Mouse (Mus musculus): Measurements from ENCODE around the gene Tufm. TPM values are rescaled to one million over a fixed set of nuclear protein-coding genes. Genes with fewer than 3 reads are reported as not detected.
A peak's percentile ranks its signal among the peaks of the same experiment; 100 is the strongest.
"Not testable (repeated sequence)": the region's sequence is repeated elsewhere in the genome, so short reads cannot be mapped to it uniquely, and the experiment has no call there.

The Tufm gene
- total RNA-seq, 2 experiments from 2014 or later, result 81.9 to 86.7 TPM

DNA sequence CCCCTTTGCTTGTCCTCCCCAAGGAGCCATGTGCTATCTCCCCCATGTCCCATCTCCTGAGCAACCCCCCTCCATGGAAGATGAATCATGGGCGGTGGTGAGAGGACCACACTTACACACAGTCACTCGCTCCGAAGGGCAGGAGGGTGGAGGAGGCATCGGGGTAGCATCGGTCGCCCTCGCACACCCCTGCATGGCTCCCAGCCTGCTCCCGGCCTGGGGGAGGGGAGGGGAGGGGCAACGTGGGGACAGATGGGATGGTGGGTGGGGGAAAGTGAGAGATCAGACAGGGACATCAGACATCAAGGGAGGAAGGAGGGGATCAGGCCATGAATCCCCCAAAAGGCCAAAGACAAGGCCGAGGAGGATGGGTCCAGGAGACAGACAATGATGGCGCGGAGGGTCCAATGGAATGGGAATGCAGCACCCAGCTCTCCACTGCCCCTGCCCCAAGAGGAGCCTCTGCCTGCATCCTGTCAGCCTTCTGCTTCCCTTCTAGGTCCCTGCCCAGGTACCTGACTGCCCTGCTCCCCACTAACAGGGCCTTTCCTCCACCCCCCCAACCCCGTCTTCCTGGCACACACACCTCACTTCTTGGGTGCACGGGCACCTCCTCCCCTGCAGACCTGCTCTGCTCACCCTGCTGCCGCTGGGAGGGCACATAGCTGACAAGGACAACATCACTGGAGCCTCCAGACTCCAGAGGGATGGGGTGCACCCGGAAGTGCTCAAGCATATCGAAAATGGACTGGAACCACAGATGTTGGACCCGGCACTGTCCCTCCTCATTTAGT is 19.1 kb upstream of the Tufm start:
- TF ChIP-seq CTCF (conservative IDR thresholded peaks at IDR 0.05), result no peak
- no peak for DNase-seq (ENCODE audit: low spot score in 2 of 2)
- Histone ChIP-seq H3K4me3 (no peak overlapping the region), H3K27ac (no peak overlapping the region)

DNA sequence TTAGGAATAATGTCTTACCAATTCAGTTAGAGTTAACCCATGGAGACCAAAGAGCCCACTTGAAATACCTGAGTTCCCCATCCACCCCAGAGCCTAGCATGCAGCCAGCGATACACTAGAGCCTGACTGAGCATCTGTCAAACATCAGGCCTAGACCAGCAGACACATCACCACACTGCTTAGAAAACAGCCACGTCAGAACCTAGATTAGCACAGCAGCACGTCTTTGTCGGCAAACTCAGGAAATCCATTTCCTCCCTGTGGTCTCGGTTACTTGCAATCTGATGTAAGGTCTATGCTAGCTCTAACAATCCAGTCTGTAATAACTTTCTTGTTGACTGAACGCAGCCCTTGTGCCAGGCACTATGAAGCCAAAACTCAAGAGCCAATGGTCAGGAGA is 17.1 kb upstream of the Tufm start:
- Histone ChIP-seq H3K27ac (no peak overlapping the region), H3K4me3 (no peak overlapping the region)
- no peak for TF ChIP-seq CTCF (conservative IDR thresholded peaks at IDR 0.05)
- no peak for DNase-seq (ENCODE audit: low spot score in 2 of 2)

- TF ChIP-seq CTCF (conservative IDR thresholded peaks at IDR 0.05), result no peak
- Histone ChIP-seq H3K4me3 (no peak overlapping the region), H3K27ac (no peak overlapping the region)
- DNase-seq (ENCODE audit: low spot score in 2 of 2), result no peak
Observed at GRCm38 (mm10) chr7:126471361-126471760, 15.8 kb upstream of the Tufm start.

DNA sequence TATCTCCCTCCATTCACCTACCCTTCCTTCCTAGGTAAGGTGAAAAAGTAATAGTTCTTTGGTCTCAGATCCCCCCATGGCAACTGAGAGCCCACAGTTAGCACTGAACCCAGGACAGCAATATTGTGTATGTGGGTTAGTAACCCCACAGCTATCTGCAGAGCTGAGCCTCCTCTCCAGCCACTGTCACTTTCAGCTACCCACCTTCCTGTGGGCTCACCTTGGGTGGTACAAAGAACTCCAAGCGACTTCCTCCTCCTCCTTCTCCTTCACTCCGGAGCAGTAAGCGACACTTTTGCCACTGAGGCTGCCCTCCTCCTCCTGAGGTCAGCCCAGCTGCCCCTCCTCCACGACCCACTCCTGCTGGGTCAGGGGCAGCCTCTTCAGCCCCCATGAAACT is 15.3 kb upstream of the Tufm start:
- TF ChIP-seq CTCF (conservative IDR thresholded peaks at IDR 0.05), result no peak
- no peak for DNase-seq (ENCODE audit: low spot score in 2 of 2)
- Histone ChIP-seq H3K27ac (no peak overlapping the region), H3K4me3 (no peak overlapping the region)

GRCm38 (mm10) chr7:126472306-126472705 is 14.9 kb upstream of the Tufm start:
- H3K27ac ChIP-seq, result no peak overlapping the region
- no peak for TF ChIP-seq CTCF (conservative IDR thresholded peaks at IDR 0.05)
- no peak for DNase-seq (ENCODE audit: low spot score in 2 of 2)
- no peak overlapping the region for H3K4me3 ChIP-seq

DNA sequence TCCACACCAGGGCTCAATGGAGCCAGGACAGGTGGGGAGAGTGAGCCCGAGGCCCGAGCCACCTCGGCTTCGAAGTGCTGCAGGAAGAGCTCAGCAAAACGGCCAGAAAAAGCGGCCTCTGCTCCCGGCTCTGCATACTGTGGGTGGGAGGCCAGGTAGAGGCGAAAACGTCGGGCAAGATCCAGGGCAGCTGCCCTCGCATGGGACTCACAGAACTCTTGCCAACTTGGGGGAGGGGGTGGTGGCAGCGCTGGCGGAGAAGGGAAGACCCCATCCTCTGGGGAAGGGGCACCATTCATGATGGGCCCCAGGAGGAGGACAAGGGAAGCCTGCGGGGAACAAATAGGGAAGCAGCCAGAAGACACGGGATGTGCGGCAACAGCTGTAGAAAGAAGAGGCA is 14.4 kb upstream of the Tufm start:
- no peak overlapping the region for H3K27ac ChIP-seq
- TF ChIP-seq CTCF (conservative IDR thresholded peaks at IDR 0.05), result no peak
- DNase-seq (ENCODE audit: low spot score in 2 of 2), result no peak
- no peak overlapping the region for H3K4me3 ChIP-seq

DNA sequence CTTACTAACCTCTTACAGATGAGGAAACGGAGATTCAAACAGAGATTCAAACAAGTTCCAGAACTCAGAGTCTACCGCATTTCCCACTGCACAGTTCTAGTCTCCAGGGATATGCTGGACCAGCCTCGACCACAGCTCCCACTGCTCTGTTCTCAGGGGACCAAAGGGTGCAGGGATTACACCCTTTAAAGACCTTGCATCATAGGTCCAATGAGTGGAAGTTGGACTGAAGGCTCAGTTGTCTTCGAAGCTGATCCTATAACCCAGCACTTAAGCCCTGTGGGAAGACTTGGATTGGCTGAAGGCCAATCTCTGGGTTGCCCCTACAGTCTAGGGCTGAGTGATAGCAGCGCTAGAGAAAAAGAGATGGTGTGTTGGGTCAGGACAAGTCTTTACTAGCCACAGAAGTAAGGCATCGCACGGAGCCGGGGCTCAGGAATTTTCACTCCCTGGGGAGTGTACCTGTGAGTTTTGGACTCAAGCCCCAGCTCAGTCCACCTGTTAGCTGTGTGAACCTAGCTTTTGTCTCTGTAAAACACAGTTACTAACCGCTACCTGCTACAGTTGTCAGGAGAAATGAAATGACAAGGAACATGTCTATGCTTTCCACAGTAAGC is 13.6 kb upstream of the Tufm start:
- no peak for TF ChIP-seq CTCF (conservative IDR thresholded peaks at IDR 0.05)
- no peak for DNase-seq (ENCODE audit: low spot score in 2 of 2)
- Histone ChIP-seq H3K4me3 (peak overlapping the region; percentile 97), H3K27ac (no peak overlapping the region)

DNA sequence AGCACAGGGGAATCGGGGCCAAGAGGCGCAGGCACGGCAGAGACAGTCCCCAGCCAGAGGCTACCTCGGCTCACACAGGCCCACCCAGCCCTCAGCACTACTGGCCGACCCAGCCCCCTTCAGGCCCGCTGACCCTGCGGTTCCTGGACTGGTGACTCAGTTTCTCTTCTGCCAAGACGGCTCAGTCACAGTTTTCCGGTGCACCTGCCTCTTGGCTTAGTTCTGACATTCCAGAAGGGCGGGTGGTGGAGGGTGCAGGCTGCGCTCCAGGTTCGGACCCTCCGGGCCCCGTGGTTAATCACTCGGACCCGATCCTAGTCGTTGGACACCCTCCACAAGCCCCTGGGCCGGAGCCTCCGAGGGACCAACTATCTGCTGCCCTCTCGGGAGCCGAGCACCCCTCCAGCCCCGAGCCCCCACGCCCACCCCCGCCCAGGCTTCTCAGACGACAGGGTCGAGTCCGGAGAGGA is 12.6 kb upstream of the Tufm start:
- peak overlapping the region; percentile 98 for H3K27ac ChIP-seq
- TF ChIP-seq CTCF (conservative IDR thresholded peaks at IDR 0.05), result no peak
- peak overlapping the region; percentile 97 for H3K4me3 ChIP-seq
- no peak for DNase-seq (ENCODE audit: low spot score in 2 of 2)

DNA sequence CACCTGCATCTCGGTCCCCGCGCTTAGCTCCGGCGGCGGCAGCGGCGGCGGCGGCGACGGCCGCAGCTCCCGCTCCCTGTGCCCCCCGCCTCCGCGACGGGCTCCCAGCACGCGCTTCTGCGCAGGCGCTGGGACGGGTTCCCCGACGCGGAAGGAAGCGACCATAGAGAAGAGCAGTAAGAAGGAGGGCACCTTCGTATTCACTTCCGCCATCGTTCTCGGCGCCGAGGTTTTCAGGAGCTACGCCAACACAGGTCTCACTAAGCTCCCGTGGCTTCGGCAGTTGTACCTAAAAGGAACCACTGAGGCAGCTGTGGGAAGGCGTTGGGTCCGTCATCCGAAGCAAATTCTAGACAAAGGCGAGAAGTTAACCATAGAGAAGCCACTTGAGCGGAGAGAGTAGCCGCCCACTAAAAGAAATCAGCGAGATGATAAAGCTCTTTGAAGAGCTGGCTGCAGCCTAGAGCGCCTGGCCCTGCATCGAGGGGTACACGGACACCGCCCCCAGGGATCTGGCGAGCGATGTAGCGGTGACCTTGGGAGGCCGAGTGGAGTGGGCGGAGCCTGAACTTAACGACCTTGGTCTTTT is 12.1 kb upstream of the Tufm start, which contains the start of gene Sh2b1:
Gene Sh2b1, minus strand, starts transcription at position 432 of the 589 bp plus-strand sequence.
- DNase-seq (ENCODE audit: low spot score in 2 of 2), result peak; percentile 88 to 90
- H3K27ac ChIP-seq, result peak within 1 kb of the TSS; percentile 98
- peak within 1 kb of the TSS; percentile 97 for H3K4me3 ChIP-seq
- TF ChIP-seq CTCF (conservative IDR thresholded peaks at IDR 0.05), result peak; percentile 66

DNA sequence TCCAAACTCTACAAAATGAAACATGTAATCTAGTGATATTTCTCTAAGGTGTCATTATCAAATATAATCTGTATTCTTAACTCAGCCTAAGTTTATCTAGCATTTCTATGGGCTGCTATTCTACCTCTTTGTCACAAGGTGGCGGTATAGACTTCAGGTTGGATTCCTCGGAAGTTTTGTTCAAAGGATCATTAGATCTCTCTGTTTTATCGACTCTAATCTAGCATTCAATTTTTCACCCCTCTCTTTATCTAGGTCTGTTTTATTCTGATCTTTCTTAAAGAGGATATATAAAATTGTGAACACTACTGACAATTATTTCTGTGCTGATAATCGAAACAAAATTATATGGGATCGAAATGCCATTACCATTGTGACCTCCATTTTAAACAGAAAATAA is 5.5 kb upstream of the Tufm start:
- no peak for DNase-seq (ENCODE audit: low spot score in 2 of 2)
- TF ChIP-seq CTCF (conservative IDR thresholded peaks at IDR 0.05), result peak; percentile 91
- peak overlapping the region; percentile 49 for H3K4me3 ChIP-seq

GRCm38 (mm10) chr7:126482392-126482871 is 4.7 kb upstream of the Tufm start:
- peak; percentile 42 to 43 for DNase-seq (ENCODE audit: low spot score in 2 of 2)
- TF ChIP-seq CTCF (conservative IDR thresholded peaks at IDR 0.05), result no peak
- peak overlapping the region; percentile 75 for H3K27ac ChIP-seq
- peak overlapping the region; percentile 49 for H3K4me3 ChIP-seq

More for the DNA sequence above, 5.5 kb upstream of the Tufm start:
- H3K27ac ChIP-seq, result peak overlapping the region; percentile 75

DNA sequence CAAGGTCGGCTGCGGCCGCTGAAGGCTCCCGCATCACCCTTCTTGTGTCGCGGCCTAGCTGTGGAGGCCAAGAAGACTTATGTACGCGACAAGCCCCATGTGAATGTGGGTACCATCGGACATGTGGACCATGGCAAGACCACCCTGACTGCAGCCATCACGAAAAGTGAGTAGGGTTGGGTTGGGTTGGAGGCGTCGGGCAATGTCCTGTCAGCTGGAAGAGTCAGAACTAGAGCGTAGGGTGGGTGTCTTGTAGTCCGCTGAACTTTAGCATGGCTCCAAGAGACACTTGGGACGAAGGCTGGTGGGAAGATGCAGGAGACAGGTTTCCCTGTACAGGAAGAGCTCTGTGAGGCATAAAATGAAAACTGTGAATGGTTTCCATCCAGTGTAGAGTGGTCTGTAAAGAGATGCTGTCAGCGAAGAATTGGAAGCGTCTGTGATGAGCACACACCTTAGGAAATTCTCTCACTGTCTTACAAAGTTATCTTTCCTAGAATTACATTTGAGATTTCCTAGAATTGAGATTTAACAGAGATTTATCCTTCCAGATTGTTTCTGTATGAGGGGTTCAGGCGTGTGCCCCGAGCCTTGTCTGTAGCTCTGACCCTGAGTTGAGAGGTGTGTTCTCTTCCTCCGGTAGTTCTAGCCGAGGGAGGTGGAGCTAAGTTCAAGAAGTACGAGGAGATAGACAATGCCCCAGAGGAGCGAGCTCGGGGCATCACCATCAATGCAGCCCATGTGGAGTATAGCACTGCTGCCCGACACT is 640 bp downstream of the Tufm start:
- peak overlapping the region; percentile 83 for H3K27ac ChIP-seq
- not testable (repeated sequence) for DNase-seq (ENCODE audit: low spot score in 2 of 2)
- H3K4me3 ChIP-seq, result peak overlapping the region; percentile 88
